Mouse (Mus musculus): Measurements from ENCODE around the gene Ccser1. TPM values are rescaled to one million over a fixed set of nuclear protein-coding genes. Genes with fewer than 3 reads are reported as not detected.
"Not testable (repeated sequence)": the region's sequence is repeated elsewhere in the genome, so short reads cannot be mapped to it uniquely, and the experiment has no call there.

The Ccser1 gene
- total RNA-seq, 2 experiments from 2014 or later = 1.1 to 2.8 TPM

GRCm38 (mm10) chr6:62014374-62014773, 834.2 kb downstream of the Ccser1 start:
- no peak for DNase-seq

- DNase-seq = no peak
These were observed 864.3 kb downstream of the Ccser1 start for GRCm38 (mm10) chr6:62044454-62044853.

GRCm38 (mm10) chr6:62045042-62045441, 864.9 kb downstream of the Ccser1 start:
- DNase-seq = not testable (repeated sequence)

- DNase-seq = no peak
These were observed 875.2 kb downstream of the Ccser1 start for GRCm38 (mm10) chr6:62055276-62055675.

GRCm38 (mm10) chr6:62066363-62067023, 886.4 kb downstream of the Ccser1 start:
- DNase-seq = no peak

- no peak for DNase-seq
These were observed 886.9 kb downstream of the Ccser1 start for GRCm38 (mm10) chr6:62067024-62067380.

GRCm38 (mm10) chr6:62105464-62105863, 925.3 kb downstream of the Ccser1 start:
- no peak for DNase-seq

GRCm38 (mm10) chr6:62132531-62132930, 952.4 kb downstream of the Ccser1 start:
- no peak for DNase-seq

- no peak for DNase-seq
These were observed 980.2 kb downstream of the Ccser1 start for GRCm38 (mm10) chr6:62160320-62160719.

- DNase-seq = no peak
These were observed 982.5 kb downstream of the Ccser1 start for GRCm38 (mm10) chr6:62162596-62162995.

GRCm38 (mm10) chr6:62163826-62164225, 983.7 kb downstream of the Ccser1 start:
- no peak for DNase-seq

- DNase-seq = no peak
These were observed 1016.5 kb downstream of the Ccser1 start for GRCm38 (mm10) chr6:62196496-62197188.

GRCm38 (mm10) chr6:62198768-62199167, 1018.6 kb downstream of the Ccser1 start:
- no peak for DNase-seq

- no peak for DNase-seq
These were observed 1024.9 kb downstream of the Ccser1 start for GRCm38 (mm10) chr6:62205013-62205412.

- no peak for DNase-seq
These were observed 1041.7 kb downstream of the Ccser1 start for GRCm38 (mm10) chr6:62221856-62222255.

GRCm38 (mm10) chr6:62263899-62264298, 1083.8 kb downstream of the Ccser1 start:
- DNase-seq = no peak

GRCm38 (mm10) chr6:62264525-62264924, 1084.4 kb downstream of the Ccser1 start:
- no peak for DNase-seq

- DNase-seq = no peak
These were observed 1101.1 kb downstream of the Ccser1 start for GRCm38 (mm10) chr6:62281256-62281655.

- no peak for DNase-seq
These were observed 1121.6 kb downstream of the Ccser1 start for GRCm38 (mm10) chr6:62301576-62302312.

GRCm38 (mm10) chr6:62318627-62319026, 1138.5 kb downstream of the Ccser1 start:
- DNase-seq = no peak

GRCm38 (mm10) chr6:62340319-62340718, 1160.2 kb downstream of the Ccser1 start:
- no peak for DNase-seq

- no peak for DNase-seq
These were observed 1187.7 kb downstream of the Ccser1 start for GRCm38 (mm10) chr6:62367802-62368201.

All from heart, adult 18-20 months (tissue).